Mouse (Mus musculus) neural tube, embryonic 11.5 days (tissue): ENCODE measurements at regions not wholly inside any gene's neighbourhood (a gene's known extent, or its start where the extent isn't known, plus 50 kb on each side); places are given as distances from the start of the nearest gene placed in this dataset.
A peak's percentile ranks its signal among the peaks of the same experiment; 100 is the strongest.

ENCODE experiments used
- ATAC-seq: fragments of 200-750 bp; cut with Nextera tagmentation; 2 replicates; pipeline ENCODE4 v1.8.0; 2017; ENCODE audit warnings: moderate number of reproducible peaks, mild to moderate bottlenecking, moderate TSS enrichment, moderate library complexity; ENCODE audit not compliant: insufficient read depth, low FRiP score, low TSS enrichment
- DNase-seq: peaks from one replicate; pipeline ENCODE4 v3.0.0-alpha.2; 2015; ENCODE audit warnings: low spot score
- H3K27ac ChIP-seq: fragments of 300-500 bp; sonication (generic); 2 replicates; pipeline ENCODE4 v1.5.1; 2014; ENCODE audit warnings: low read depth, mild to moderate bottlenecking, low read length
- H3K27me3 ChIP-seq: fragments of 300-500 bp; sonication (generic); 2 replicates; pipeline ENCODE4 v1.6.1; 2014; ENCODE audit warnings: mild to moderate bottlenecking, low read length, mixed read lengths; ENCODE audit not compliant: control insufficient read depth, insufficient read depth
- H3K36me3 ChIP-seq: fragments of 300-500 bp; sonication (generic); 2 replicates; pipeline ENCODE4 v1.6.1; 2014; ENCODE audit warnings: mild to moderate bottlenecking, low read length, moderate library complexity, mixed read lengths; ENCODE audit not compliant: control insufficient read depth, insufficient read depth
- H3K4me1 ChIP-seq: fragments of 300-500 bp; sonication (generic); 2 replicates; pipeline ENCODE4 v1.6.1; 2014; ENCODE audit warnings: low read length, mixed read lengths; ENCODE audit not compliant: control insufficient read depth, insufficient read depth
- H3K4me2 ChIP-seq: fragments of 300-500 bp; sonication (generic); 2 replicates; pipeline ENCODE4 v1.6.1; 2014; ENCODE audit warnings: low read depth, mild to moderate bottlenecking, moderate library complexity
- H3K4me3 ChIP-seq: fragments of 300-500 bp; sonication (generic); 2 replicates; pipeline ENCODE4 v1.5.1; 2014; ENCODE audit warnings: low read depth, low read length
- H3K9ac ChIP-seq: fragments of 300-500 bp; sonication (generic); 2 replicates; pipeline ENCODE4 v1.6.1; 2014; ENCODE audit warnings: mild to moderate bottlenecking, low read length
- H3K9me3 ChIP-seq: fragments of 300-500 bp; sonication (generic); 2 replicates; pipeline ENCODE4 v1.6.1; 2016; ENCODE audit warnings: low read length; ENCODE audit not compliant: control insufficient read depth
- WGBS: fragments of 180-500 bp; shearing (Covaris S2); extraction: QIAGEN DNeasy Blood & Tissue Kit; methylation state at CpG from one replicate; pipeline ENCODE4 v1.1.7; 2014; 5-methylcytosine and 5-hydroxymethylcytosine counted together

DNA sequence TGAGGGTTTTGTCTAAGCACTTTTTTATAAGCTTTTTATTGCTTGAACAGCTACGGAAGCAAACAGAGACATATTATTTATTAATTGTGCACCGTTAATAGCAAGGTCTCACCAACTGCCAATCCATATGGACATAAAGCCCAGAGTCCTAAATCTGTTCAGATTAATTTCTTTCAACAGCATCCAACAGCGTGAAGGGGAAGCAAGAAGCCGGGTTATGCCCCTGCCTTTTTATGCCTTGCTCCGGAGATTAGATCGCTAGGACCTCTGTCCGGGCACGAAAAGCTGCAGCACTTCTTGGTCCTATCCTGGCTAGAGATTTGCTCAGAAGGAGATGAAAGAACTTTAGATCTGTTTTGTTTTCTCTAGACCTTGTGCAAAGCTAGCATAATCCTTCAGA, 289.6 kb upstream of the Epha7 start:
- Histone ChIP-seq H3K4me3 (no peak overlapping the region), H3K27me3 (no peaks in the 10 kb centered on the region), H3K4me2 (no peak overlapping the region), H3K27ac (no peak overlapping the region), H3K9me3 (no peaks in the 10 kb centered on the region), H3K9ac (no peak overlapping the region), H3K4me1 (no peaks in the 10 kb centered on the region), H3K36me3 (no peaks in the 10 kb centered on the region)
- ATAC-seq (no peak), DNase-seq (no peak)
- WGBS = 74% methylated on average over 8 of the region's 8 CpGs

DNA sequence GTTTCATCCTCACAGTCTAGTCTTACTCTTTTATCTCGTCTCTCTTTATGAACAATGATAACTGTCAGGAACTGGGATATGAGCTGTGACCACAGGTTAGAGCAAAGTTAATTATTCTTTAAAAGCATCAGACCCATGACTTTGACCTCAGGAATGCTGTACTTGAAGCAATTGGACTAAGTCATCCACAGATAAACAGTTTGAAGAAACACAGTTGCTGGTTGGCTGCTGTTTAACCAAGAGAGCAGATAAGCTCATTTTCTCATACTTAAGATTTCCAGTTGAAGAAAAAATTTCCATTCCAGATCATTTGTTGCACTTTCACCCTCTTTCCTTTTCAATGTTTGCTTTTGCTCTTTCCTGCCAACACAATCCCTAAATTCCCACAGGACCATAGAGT, 270.7 kb upstream of the Epha7 start:
- Histone ChIP-seq H3K27ac (no peak overlapping the region), H3K36me3 (no peaks in the 10 kb centered on the region), H3K9me3 (no peaks in the 10 kb centered on the region), H3K4me3 (no peak overlapping the region), H3K4me2 (no peak overlapping the region), H3K27me3 (no peaks in the 10 kb centered on the region), H3K4me1 (no peaks in the 10 kb centered on the region), H3K9ac (no peak overlapping the region)
- ATAC-seq = no peak
- DNase-seq = no peak
- 60% methylated on average over 1 of the region's 1 CpGs for WGBS

DNA sequence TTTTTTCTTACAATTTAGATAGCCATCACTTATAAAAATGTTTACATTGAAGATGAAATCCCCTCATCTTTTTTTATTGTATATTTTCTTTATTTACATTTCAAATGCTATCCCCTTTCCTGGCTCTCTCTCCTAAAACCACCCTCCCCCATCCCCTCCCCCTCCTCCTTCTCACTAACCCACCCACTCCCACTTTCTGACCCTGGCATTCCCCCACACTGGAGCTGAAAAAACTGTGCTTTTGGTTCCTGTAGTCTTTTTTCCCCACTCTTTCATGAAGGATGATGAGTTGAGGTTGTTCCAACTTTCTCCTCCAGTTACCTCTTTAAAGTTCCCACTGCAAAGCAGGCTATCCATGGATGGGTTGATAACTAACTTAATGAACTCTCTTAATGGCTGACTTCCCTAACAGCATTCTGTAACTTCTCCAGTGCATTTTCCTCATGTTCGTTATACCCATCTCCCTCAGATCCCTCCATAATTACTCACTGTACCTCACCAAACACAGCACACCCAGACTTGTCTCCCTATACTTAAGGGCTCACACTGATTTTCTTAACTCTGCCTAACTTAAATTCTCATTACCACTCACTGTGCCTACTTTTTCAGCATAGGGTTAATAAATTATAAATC, 270.1 kb upstream of the Epha7 start:
- H3K4me2 ChIP-seq = no peak overlapping the region
- no peak overlapping the region for H3K4me3 ChIP-seq
- 74% methylated on average over 1 of the region's 1 CpGs for WGBS
- no peak for DNase-seq
- no peak overlapping the region for H3K27ac ChIP-seq
- H3K27me3 ChIP-seq = no peaks in the 10 kb centered on the region
- H3K9ac ChIP-seq = no peak overlapping the region
- H3K9me3 ChIP-seq = no peaks in the 10 kb centered on the region
- H3K36me3 ChIP-seq = no peaks in the 10 kb centered on the region
- no peaks in the 10 kb centered on the region for H3K4me1 ChIP-seq
- ATAC-seq = no peak

DNA sequence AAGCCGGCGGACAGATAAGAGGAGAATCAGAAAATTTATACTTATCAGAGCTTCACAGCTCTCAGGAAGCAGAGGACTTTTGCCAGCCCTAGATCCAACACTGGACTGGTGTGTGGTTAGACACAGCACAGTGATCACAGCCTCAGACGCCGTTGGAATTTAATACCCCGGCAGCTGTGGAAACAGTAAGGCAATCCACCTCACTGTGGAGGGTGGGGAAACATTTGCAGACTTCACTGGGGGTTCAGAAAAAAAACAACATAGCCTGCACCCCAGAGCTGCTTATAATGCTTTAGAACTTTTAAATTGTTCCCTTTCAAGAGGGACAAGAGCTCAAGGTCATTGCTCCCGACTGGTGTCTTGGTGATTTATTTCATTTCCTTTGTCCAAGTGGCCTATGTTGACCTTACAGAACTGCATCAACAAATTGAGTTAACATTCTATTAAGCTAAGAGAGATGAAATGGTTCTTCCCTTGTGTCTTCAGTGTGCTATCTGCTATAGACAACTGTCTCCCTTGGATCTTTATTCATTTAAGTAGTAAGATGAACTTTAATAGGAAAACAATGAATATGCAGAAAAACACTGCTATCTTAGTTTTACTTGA, 264.6 kb upstream of the Epha7 start:
- H3K9ac ChIP-seq = no peak overlapping the region
- ATAC-seq (peak; percentile 35; the same call in 1 of the 2 replicates), DNase-seq (peak; percentile 33)
- no peaks in the 10 kb centered on the region for H3K27me3 ChIP-seq
- no peaks in the 10 kb centered on the region for H3K36me3 ChIP-seq
- H3K9me3 ChIP-seq = no peaks in the 10 kb centered on the region
- no peak overlapping the region for H3K4me3 ChIP-seq
- H3K4me2 ChIP-seq = no peak overlapping the region
- no peak overlapping the region for H3K27ac ChIP-seq
- WGBS = 32% methylated on average over 6 of the region's 6 CpGs
- H3K4me1 ChIP-seq = no peaks in the 10 kb centered on the region

DNA sequence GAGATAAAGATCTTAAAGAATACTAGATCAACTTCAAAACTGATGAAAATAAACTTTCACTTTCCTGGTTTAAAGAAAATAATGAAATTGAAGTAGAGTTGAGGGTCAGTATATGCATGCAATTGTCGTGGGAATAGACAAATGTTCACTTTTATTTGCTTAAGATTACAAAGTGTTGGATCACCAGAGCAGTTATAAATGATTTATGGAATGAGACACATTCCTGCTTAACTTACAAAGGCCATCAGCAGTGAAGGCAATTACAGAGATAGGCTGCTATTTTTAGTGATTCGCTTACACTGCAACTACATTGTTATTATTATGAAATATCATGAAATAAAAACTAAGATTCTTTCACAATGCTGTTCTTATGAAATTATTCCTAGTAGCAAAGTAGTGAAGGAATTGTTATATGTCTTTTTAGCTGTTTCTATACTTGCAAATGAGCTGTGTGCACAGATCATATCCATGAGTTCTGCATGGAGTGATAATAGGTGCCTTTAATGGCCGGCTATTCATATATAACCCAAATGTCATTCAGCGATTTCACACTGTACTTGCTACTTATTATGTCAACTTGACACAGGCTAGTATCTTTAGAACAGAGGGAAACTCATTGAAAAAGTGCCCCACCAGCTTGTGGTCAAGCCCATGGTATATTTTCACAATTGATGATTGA, 241.7 kb upstream of the Epha7 start:
- H3K27me3 ChIP-seq = no peaks in the 10 kb centered on the region
- no peaks in the 10 kb centered on the region for H3K36me3 ChIP-seq
- no peak overlapping the region for H3K4me2 ChIP-seq
- ATAC-seq (no peak), DNase-seq (no peak)
- WGBS = 87% methylated on average over 4 of the region's 4 CpGs
- no peaks in the 10 kb centered on the region for H3K4me1 ChIP-seq
- no peak overlapping the region for H3K9ac ChIP-seq
- no peak overlapping the region for H3K4me3 ChIP-seq
- no peaks in the 10 kb centered on the region for H3K9me3 ChIP-seq
- H3K27ac ChIP-seq = no peak overlapping the region

DNA sequence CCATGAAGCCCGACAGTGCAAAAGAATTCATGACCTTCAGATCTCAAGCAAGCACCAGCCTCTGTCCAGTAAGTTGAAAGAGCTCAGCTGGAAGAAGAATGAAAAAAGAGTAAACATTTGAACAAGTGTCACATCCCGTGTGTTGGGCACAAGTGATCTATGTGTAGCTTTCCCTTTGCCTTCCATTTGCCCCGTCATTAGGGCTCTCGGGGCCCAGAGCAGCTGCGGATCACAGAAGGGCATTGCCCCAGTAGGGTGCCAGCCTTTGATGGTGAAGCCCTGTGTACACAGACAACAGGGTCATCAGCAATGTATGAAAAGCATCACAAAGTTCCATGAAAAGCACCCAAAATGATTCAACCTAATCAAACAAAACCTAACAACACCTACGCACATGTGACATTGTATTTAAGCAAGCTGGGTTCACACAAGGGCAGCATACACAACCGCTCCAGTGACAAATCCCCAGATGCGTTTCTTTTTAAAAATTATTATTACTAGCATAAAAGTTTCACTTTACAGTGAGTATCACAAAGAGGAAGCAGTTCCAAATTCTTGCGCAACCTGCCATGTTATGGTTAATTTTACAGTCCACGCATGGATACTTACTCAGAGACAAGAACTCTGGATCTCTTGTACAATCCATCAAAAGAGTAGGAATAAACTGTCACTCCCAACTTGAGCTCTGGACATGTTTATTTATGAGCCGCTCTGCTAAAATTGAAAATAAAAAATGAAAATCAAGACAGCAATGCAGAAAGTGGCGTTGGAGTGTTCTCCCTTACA, 224.0 kb upstream of the Epha7 start:
- 53% methylated on average over 12 of the region's 12 CpGs for WGBS
- Histone ChIP-seq H3K4me1 (no peaks in the 10 kb centered on the region), H3K9ac (no peak overlapping the region), H3K27me3 (no peaks in the 10 kb centered on the region), H3K4me3 (no peak overlapping the region), H3K27ac (no peak overlapping the region), H3K4me2 (no peak overlapping the region), H3K9me3 (no peaks in the 10 kb centered on the region), H3K36me3 (no peaks in the 10 kb centered on the region)
- no peak for ATAC-seq
- DNase-seq = peak; percentile 29
